Mouse (Mus musculus): ENCODE data around the gene Icos.

Icos gene

DNA sequence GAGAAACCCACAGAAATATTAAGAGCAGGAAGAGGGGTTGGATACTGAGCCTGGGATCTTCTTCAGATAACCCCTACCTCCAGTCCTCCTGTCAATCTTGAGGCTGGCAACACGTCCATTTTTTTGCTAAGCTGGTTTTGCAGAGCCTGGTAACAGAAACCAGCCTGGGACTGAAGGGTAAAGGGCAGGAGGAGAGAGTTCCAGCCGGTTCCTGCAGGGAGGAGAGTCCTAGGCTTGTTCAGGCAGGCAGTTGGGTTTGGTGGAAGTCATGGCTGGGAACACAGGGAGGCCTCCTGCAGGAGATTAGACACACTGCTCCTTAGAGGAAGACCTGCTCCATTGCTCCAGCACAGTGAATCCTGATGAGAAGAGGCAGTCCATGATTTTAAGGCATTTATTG lies 10.2 kb upstream of the Icos start:
- DNase-seq: no peak

DNA sequence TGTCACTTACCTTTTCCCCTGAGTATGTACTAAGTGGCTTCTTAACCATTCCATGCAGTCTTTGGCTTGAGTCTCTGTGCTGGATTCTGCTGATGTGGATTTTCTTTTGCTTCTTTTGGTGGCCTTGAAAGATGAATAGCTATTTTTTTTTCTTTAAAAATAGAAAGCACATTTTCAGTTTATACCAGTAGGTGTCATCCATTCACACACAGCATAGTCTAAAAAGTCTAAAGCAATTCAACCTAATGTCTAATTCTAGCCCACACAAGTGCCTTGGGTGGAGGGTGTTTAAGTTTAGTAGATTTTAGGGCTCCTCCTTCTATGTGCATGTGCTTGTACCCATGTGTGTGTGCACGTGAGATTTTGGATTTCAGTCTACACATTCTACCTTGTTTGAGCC lies 6.9 kb upstream of the Icos start:
- no peak for DNase-seq

DNA sequence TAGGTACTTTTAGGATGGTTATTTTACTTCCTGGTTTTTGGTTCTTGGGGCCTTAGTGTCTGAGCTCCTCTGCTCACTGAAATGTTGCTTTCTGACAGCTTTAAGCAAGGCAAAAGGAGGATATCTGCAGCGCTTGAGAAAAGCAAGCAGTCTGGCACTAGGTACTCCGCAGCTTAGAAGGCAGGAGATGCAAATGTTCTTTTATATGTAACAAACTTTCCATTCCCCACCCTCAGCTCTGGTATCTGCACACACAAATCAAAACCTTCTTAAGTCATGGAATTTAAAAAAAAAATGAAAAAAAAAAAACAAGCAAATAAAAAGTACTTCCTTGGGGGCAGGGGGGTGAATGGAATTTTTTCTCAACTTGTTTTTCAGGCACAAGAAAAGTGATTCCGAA lies 3.5 kb upstream of the Icos start:
- DNase-seq: no peak

DNA sequence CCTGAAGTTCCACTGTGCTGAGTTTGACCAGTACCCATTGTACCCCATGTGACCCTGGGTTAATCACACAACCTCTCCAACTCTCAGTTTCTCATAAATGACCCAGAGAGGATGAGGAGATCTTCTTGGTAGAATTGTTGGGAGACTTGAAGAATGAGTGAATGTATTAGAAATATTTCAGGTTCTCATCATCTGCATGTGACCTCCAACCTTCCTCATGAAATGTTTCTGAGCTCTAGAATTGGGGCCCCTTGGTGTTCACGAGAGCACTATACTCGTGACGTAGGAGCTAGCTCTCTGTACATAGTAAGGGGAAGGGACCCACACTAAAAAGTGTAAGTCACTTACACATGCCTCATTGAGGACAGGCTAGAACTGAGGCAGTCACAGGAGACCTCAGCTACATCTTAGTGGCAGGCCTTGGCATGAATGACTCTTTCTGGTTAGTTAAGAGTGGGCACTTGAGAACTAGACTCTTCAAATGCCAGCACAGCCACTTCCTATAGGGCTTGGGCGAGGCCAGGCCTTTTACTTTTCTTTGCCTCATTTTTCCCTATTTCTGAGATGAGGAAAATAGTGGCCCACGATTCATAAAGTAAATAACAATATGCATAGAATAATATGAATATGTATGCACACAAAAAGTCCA lies 2.0 kb upstream of the Icos start:
- no peak for DNase-seq

DNA sequence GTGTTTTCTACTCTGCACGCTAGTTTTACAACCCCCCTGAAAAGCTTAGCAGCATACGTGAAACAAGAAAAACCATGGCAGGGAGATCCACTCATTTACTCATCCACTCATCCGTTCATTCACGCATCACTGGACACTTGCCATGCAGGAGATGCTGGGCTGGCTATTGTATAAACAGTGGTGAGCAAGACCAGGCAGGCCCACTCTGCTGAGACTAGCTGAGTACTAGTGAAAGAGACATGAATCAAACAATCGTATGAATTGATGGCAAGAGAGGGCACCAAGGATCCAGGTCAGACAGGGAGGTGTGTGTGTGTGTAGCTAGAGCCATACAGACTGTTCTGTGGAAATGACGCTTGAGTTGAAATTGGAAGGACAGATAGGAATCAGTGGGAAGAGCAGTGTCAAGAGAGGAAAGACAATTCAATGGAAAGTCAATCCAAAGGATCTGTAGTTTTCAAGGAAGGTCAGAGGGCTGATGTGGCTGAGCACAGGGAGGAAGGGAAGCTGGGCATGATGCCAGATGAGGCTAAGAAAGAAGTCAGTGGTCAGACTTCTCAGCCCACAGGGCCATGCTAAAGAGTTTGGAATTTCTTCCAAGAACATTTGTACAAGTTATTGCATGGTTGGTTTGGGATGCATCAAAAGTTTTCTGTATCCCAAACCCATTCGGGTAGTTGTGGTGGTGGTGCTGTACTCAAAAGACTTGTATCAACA lies 1.6 kb downstream of the Icos start:
- no peak for DNase-seq

DNA sequence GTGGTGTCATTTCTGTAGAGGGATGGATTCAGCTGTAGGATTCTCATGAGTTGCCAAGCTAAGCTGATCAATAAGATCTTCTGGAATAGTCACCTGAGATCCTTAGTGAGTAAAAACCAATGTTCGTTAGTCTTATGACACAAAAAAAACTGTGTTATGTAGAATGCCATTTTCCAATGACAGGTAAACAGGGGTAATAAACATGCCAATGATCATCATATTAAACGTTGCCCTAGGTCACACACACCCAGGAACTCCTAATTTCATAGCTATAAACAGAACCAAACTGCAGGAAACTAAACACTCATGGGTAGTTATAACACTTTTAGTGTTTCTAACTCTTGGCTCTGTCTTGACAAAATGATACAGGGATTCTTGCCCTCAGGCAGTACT lies 2.1 kb downstream of the Icos start:
- no peak for DNase-seq

DNA sequence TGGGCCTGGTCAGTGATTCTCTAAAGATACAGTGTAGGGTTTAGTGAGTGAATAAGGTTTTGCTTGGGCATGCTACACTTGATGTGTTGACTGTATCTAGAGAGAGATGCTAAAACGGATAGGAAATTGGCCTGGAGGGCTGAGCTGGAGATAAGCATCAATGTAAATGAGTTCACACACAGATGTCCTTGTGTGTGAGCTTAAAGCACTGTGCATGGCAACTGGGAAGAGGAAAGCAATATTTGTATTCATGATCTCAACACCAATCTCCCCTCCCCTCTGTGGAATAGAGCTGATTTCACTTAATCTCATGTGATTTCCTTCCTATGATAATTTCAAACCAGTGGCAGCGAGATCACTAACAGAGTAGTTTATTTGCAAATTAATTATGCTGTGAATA lies 7.3 kb downstream of the Icos start:
- DNase-seq: no peak

DNA sequence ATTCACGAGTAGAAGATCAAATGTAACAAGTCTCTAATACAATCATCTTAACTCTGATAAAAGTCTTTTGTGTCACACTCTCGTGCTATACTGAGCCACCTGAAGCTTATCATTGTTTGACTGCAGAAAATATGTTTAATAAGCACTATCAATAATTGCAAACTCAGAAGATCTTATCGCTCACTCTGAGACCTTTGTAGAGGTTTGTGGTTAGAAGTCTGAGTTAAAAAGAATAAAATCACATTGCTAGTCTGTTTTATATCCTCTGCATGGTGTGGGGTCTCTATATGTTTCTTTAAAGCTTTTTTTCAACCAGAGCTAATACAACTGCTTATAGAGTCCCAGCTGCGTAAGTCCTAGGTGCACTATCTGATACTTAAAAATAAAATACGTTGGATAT lies 8.4 kb downstream of the Icos start:
- no peak for DNase-seq

DNA sequence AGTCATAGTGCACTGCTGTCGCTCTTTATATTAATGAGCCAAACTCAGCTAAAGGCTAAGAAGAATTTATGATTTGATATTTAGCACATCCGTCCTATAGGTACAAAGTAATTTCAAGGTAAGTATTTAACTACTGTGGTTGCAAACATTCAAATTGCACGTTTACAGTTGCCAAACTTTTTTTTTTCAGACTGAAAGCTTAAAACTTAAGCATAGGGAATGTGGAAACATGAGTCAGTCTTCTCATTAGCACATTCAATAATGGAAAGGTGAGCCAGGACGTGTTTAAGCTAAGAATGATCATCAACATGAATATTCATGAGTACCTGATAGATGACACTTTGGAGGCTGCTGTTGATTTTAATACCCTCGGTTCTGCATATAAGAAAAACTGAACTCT lies 11.4 kb downstream of the Icos start:
- DNase-seq: no peak

DNA sequence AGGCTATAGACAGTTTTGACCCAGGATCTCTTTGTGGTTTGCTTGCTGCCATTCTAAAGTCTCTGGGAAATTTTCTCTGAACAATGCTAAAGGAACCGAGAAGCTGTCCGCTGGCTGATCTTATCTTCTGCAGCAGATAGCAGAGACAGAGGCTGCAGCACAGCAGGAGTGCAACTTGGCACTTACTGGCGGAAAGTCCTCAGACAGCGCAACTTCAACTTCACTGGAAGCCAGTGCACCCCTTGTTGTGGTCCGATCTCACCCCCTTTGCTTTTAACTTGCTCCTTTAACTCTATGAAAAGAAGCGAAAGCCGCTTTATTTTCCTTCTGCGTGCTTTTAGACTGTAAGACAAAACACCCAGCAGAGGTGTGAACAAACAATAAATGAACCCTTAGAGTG lies 12.6 kb downstream of the Icos start:
- no peak for DNase-seq

DNA sequence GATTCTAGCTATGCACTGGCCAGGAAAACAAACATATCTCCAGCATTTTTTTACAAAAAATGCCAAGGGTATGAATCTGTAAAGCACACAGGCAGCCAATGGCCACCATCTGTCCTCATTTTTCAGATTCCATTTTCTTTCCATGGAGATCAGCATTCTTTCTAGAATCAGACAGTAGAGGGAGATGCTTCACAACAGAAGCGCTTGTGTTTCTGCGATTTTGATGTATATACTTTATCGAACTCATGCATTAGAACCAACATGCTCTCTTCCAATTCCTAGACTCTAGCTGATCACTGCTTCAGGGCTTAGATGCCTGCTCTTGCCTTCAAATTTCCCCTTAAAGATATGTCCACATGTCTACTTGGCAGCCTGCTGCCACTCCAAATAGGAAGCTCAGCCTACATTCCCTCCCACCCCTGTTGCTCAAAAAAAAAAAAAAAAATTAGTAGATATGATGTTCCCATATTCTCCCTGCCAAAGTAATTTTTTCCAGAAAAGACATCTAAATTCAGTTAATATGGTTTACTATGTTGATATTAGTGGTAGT lies 20.4 kb downstream of the Icos start:
- peak; percentile 29 for DNase-seq

DNA sequence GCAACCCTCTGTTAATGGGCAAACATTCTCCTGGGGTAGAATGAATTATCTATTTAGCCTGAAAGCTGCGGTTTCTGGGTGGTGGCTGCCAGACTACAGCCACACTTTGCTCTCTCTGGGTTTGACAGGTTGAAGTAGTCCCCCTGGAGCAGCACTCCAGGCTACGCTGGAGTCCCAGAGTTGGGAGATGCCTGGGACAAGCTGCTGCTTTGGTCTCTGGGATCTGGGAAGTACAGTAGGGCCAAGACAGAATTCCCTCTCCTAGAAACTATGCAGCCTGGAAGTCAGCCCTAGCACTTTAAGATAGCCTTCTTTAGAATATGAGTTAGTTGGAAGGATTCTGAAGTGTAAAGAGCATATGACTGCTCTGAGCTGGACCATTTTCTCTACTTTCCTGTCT lies 21.0 kb downstream of the Icos start:
- DNase-seq: no peak

DNA sequence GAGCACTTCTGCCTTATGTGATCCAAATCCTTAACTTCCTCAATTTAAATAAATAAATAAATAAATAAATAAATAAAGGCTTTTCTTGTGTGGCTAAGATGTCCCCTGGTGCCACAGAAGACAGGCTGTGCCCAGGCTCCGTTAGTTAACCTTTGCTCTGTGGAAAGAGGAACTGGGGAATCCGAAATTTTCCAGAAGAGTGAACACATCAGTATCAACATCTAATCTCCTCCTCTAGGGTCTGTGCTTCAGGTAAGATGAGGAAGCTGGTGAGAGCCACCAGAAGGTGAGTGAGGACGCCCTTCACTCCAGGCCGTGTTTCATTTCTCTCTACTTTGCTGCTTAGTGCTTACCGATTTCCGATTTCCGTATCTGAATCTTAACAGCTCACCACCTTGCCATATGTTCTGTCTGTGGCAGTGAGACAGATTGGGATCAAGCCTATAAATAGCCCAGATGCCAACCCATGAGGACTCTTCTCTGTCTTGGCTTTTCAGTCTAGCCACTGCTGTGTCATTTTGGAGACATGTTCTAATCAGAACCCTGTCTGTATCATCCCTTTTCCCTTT lies 24.1 kb downstream of the Icos start:
- DNase-seq: peak; percentile 26

DNA sequence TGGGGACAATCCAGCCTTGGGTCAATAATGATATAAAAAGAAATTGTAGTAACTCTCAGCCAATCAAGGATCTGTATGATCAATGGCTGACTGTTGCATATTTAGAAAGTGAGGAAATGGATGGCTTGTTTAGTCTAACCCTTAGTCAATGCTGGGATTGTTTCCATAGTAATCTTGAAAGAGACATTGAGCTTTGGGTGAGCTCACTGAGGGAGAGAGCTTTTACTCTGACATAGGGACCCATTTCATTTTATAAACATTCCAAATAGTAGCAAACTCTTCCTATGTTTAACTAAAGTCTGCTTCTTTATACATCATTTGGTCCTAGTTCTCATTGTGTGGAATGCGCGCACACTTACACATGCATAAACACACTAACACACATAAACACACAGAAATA lies 28.5 kb downstream of the Icos start:
- no peak for DNase-seq

DNA sequence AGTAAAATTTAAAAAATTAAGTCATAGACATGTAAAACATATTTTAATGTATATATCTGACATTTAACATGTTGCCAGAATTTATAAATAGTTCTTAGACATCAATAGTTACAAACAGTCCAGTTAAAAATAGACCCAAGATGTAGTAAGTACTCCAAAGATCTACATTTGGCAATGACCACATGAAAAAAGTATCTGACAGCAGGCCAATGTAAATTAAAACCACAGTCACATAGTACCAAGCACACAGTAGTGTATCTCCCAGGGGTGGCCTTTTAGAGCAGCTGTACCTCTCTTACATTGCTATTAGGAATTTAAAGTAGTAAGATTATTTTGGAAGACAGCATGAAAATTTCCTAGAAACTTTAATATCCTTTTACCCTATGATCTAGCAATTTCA lies 29.8 kb downstream of the Icos start:
- DNase-seq: no peak

DNA sequence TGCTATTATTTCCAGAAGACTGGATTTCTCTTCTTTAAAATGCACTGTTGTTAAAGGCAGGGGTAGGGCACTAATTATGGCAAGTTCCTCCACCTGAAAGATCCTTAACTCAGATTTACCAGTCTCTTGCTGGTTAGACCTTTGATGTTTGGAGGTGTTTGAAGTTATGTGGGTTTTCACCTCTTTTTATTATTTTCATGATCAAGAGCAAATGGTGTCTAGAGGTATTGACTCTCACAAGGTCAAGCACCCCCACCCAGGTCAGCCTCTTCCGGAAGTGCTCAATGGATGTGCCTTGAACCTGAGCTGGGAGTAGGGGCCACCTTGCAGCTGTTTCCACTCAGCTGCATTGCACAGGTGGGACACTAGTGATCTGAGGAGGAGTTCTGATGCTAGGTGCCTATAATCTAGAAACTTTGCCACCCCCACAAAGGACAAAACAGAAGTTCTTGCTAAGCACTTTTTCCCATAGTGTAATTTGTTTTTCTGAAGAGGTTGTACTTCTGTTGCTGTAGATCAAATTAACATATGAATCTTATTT lies 38.9 kb downstream of the Icos start:
- no peak for DNase-seq

DNA sequence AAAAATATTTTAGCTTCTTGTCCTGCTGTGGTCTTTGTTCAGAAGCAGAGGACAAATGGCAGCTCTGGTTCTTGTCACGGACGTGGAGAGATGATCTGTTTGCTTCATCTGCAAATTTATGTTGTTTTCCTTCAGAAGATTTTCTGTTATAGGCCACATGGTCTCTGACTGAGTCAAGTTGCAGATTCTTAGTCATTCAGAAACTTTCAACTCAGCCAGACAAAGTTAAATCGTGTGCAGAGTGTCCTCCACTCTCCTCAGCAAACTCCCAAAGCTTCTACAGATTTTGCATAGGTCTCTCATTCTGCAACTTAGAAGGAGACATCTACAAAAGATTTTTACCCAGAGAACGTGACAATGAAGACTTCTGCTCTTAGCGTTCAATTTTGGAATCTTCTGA lies 49.0 kb downstream of the Icos start:
- DNase-seq: no peak

DNA sequence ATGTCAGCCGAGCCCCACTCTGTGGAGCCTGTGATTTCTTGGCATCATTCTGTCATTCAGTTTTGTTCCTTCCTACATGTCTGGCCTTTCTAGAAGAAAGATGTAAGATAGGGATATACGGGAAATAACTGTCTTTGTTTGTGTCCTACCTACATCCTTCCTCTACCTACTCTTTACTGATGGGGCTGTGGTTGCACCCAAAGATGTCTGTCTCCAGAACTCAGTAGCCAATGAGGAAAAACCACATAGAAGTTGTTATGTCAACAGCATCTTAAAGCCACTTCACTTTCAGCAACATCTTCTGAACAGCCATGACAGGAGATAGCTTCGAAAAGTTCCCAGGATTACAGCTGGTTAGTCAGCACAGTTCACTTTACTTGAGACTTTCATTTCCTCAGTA lies 49.8 kb downstream of the Icos start:
- DNase-seq: no peak

DNA sequence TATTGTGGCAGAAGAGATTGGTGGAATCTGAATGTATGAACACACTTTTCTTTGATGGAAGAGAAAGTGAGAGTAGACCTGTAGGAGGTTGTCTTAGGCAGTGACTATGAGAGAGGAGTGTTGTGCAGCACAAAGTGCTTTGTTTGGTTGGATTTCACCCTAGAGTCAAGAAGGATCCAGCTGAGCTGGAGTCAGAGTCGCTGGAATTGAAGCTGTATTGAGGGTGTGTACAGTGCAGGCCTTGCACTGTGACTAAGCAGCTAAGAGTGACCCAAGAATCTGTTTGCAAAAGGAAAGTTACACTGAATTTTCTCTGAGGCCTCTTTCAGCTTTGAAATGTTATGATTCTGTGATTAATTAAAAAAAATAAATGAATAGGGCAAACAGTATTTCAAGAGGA lies 52.2 kb downstream of the Icos start:
- no peak for DNase-seq

DNA sequence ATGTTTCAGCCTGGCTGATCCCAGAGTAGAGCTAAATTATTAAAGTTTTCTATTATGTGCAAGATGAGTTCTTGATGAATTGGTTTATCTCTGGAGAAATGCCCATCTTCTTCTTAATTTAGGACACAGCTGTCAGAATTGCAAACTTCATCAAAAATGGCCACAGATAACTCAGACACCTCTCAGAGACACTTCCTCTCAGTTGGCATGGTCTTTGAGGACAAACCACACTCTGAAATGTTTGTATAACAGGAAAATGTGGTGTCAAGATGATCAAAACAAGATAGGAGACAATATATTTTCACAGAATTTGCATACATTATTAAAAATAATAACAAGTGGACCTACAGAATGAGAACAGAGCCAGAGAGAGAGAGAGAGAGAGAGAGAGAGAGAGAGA lies 52.8 kb downstream of the Icos start:
- DNase-seq: no peak

DNA sequence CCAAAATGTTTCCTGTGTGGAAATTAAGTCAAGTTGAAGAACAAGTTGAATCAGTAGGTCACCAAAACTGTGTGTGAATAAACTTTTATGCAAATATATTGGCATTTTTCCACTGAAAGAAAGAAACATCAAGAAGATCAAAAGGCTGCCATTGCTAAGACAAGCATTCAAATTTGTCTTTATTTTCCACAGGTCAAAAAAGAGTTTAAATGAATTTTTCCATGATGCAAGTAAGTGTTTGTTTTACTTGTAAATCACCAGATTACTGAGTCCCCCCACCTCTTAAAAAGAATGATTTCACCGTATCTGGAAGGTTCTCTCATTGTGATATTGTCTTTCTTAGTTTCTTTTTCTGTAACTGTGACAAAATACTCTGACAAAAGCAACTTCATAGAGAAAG lies 57.5 kb downstream of the Icos start:
- DNase-seq: no peak

DNA sequence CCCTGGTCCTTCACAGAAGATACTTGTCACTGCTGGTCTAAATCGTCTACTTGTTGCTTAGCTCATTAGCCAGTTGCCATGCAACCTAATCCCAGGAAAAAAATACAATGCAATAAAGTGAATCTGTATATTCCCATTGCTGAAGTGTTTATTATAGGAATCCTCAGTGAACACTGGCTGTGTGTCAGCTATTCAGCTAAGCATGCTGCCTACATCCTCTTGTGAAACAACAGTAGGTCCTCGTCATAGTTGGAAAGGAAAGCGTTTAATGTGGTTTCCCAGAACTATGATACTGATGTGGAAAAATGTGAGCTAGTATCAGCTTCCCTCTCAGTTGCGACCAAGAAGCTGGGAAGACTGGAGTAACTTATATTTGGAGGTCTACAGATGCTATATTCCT lies 60.5 kb downstream of the Icos start:
- no peak for DNase-seq

DNA sequence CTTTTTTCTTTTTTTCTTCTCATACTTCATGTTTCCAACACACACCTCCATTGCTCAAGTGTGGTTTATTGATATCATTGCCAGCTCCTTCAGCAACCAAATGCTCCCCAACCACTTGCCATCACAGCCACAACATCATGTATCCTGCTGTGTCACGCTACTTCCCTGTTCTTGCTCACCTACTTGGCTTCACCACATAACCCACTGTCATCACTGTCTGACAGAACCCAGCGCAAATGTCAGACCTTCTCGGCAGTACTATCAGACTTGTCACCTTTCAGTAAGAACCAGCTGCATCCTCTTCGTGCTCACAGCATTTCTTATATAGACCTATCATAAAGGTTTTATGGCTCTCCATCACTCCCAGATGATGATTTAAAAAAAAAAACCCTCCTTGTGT lies 61.6 kb downstream of the Icos start:
- DNase-seq: no peak

DNA sequence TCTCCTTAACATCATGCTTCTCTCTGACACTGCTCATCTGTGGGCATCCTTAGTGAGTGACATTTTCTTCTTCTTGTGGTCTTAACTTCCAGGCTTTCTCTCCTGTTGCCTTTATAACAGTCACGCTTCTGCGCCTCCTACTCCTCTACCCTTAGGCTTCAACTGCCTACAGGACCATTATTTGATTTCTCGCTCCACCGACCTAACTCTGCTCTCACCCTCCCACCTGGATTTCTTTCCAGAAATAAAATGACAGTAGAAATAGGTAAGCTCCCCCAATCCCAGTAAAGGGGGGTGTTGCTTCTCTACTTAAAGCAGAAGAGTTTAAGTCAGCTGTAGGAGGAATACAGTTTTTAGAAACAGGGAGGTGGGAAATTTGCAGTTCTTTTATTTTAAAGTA lies 62.7 kb downstream of the Icos start:
- DNase-seq: no peak

Data from cerebellum, adult 9-11 months (tissue).